Mouse (Mus musculus): ENCODE measurements around the gene Fam122a. TPM values are rescaled to one million over a fixed set of nuclear protein-coding genes. Genes with fewer than 3 reads are reported as not detected.

The Fam122a gene
- polyA plus RNA-seq, 2 experiments = 27.6 to 56.2 TPM

GRCm38 (mm10) chr19:24456591-24457231 is 20.4 kb downstream of the Fam122a start:
- Histone ChIP-seq H3K4me2 (replicated peaks; ENCODE audit: low read depth, low read length, severe bottlenecking) (no peak overlapping the region), H3K9ac (ENCODE audit: low read depth, low read length, severe bottlenecking) (no peak overlapping the region), H3K27me3 (ENCODE audit: control insufficient read depth, insufficient read depth, low read length) (no peaks in the 10 kb centered on the region), H3K27ac (replicated peaks; ENCODE audit: low read depth, low read length) (no peak overlapping the region), H3K36me3 (ENCODE audit: control insufficient read depth, insufficient read depth, low read length) (no peaks in the 10 kb centered on the region), H3K9me3 (ENCODE audit: control insufficient read depth, low read length) (no peaks in the 10 kb centered on the region), H3K4me1 (ENCODE audit: control insufficient read depth, insufficient read depth, low read length) (0 out of 2 replicates have a peak, but pooled peaks cover 2% of the 10 kb centered on the region), H3K4me3 (replicated peaks; ENCODE audit: low read length) (no peak overlapping the region)
- no peak for DNase-seq (ENCODE audit: low spot score)
- no peak for ATAC-seq (ENCODE audit: low FRiP score, low read depth)
- TF ChIP-seq POLR2A (IDR thresholded peaks at IDR 0.05; ENCODE audit: borderline replicate concordance, extremely low read depth, insufficient read depth, insufficient read length) = no peak
- 91% methylated on average over 6 of the region's 6 CpGs for WGBS

- no peak for TF ChIP-seq POLR2A (IDR thresholded peaks at IDR 0.05; ENCODE audit: borderline replicate concordance, extremely low read depth, insufficient read depth, insufficient read length)
- 72% methylated on average over 6 of the region's 6 CpGs for WGBS
Observed at GRCm38 (mm10) chr19:24455249-24455960, 21.8 kb downstream of the Fam122a start.

GRCm38 (mm10) chr19:24454451-24454850 is 22.7 kb downstream of the Fam122a start:
- Histone ChIP-seq H3K9ac (ENCODE audit: low read depth, low read length, severe bottlenecking) (no peak overlapping the region), H3K9me3 (ENCODE audit: control insufficient read depth, low read length) (no peaks in the 10 kb centered on the region), H3K4me2 (replicated peaks; ENCODE audit: low read depth, low read length, severe bottlenecking) (no peak overlapping the region), H3K4me3 (replicated peaks; ENCODE audit: low read length) (no peak overlapping the region), H3K4me1 (ENCODE audit: control insufficient read depth, insufficient read depth, low read length) (0 out of 2 replicates have a peak, but pooled peaks cover 2% of the 10 kb centered on the region), H3K27ac (replicated peaks; ENCODE audit: low read depth, low read length) (no peak overlapping the region), H3K27me3 (ENCODE audit: control insufficient read depth, insufficient read depth, low read length) (no peaks in the 10 kb centered on the region), H3K36me3 (ENCODE audit: control insufficient read depth, insufficient read depth, low read length) (no peaks in the 10 kb centered on the region)
- DNase-seq (ENCODE audit: low spot score) (no peak), ATAC-seq (ENCODE audit: low FRiP score, low read depth) (no peak)
- WGBS = 63% methylated on average over 2 of the region's 2 CpGs
- TF ChIP-seq POLR2A (IDR thresholded peaks at IDR 0.05; ENCODE audit: borderline replicate concordance, extremely low read depth, insufficient read depth, insufficient read length) = no peak

More at GRCm38 (mm10) chr19:24455249-24455960, 21.8 kb downstream of the Fam122a start:
- DNase-seq (ENCODE audit: low spot score) (no peak), ATAC-seq (ENCODE audit: low FRiP score, low read depth) (no peak)
- Histone ChIP-seq H3K27me3 (ENCODE audit: control insufficient read depth, insufficient read depth, low read length) (no peaks in the 10 kb centered on the region), H3K9ac (ENCODE audit: low read depth, low read length, severe bottlenecking) (no peak overlapping the region), H3K4me2 (replicated peaks; ENCODE audit: low read depth, low read length, severe bottlenecking) (no peak overlapping the region), H3K9me3 (ENCODE audit: control insufficient read depth, low read length) (no peaks in the 10 kb centered on the region), H3K27ac (replicated peaks; ENCODE audit: low read depth, low read length) (no peak overlapping the region), H3K36me3 (ENCODE audit: control insufficient read depth, insufficient read depth, low read length) (no peaks in the 10 kb centered on the region), H3K4me3 (replicated peaks; ENCODE audit: low read length) (no peak overlapping the region), H3K4me1 (ENCODE audit: control insufficient read depth, insufficient read depth, low read length) (0 out of 2 replicates have a peak, but pooled peaks cover 2% of the 10 kb centered on the region)

DNA sequence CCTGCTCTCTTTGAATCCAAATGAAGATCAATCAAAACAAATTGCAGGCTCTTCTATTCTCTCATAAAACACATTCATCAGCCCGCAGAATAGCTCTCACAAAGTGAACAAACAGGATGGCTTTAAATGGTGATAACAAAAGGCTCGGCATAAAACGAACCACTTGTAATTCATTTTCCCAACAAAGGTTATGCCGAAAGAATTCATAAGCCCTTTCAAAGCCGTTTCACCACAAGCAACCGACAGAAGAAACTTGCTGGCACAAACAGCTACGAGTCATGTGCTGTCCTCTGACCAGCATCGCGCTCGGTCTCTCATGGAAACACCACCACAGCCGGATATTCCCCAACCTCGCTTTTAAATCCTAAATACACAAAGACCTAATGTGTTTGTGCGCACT is 23.8 kb downstream of the Fam122a start:
- no peak for TF ChIP-seq POLR2A (IDR thresholded peaks at IDR 0.05; ENCODE audit: borderline replicate concordance, extremely low read depth, insufficient read depth, insufficient read length)
- H3K36me3 ChIP-seq (ENCODE audit: control insufficient read depth, insufficient read depth, low read length) = no peaks in the 10 kb centered on the region

GRCm38 (mm10) chr19:24452441-24452898 is 24.7 kb downstream of the Fam122a start:
- Histone ChIP-seq H3K27ac (replicated peaks; ENCODE audit: low read depth, low read length) (no peak overlapping the region; the same call in 1 of the 2 replicates), H3K4me2 (replicated peaks; ENCODE audit: low read depth, low read length, severe bottlenecking) (no peak overlapping the region), H3K27me3 (ENCODE audit: control insufficient read depth, insufficient read depth, low read length) (no peaks in the 10 kb centered on the region), H3K9me3 (ENCODE audit: control insufficient read depth, low read length) (no peaks in the 10 kb centered on the region), H3K36me3 (ENCODE audit: control insufficient read depth, insufficient read depth, low read length) (no peaks in the 10 kb centered on the region), H3K9ac (ENCODE audit: low read depth, low read length, severe bottlenecking) (no peak overlapping the region), H3K4me1 (ENCODE audit: control insufficient read depth, insufficient read depth, low read length) (0 out of 2 replicates have a peak, but pooled peaks cover 2% of the 10 kb centered on the region), H3K4me3 (replicated peaks; ENCODE audit: low read length) (no peak overlapping the region)
- TF ChIP-seq POLR2A (IDR thresholded peaks at IDR 0.05; ENCODE audit: borderline replicate concordance, extremely low read depth, insufficient read depth, insufficient read length) = no peak
- DNase-seq (ENCODE audit: low spot score) (no peak), ATAC-seq (ENCODE audit: low FRiP score, low read depth) (no peak; the same call in 1 of the 2 replicates)
- 40% methylated on average over 3 of the region's 3 CpGs for WGBS

More for the DNA sequence above, 23.8 kb downstream of the Fam122a start:
- WGBS = 72% methylated on average over 13 of the region's 13 CpGs
- no peak overlapping the region for H3K9ac ChIP-seq (ENCODE audit: low read depth, low read length, severe bottlenecking)
- 0 out of 2 replicates have a peak, but pooled peaks cover 2% of the 10 kb centered on the region for H3K4me1 ChIP-seq (ENCODE audit: control insufficient read depth, insufficient read depth, low read length)
- H3K27ac ChIP-seq (replicated peaks; ENCODE audit: low read depth, low read length) = no peak overlapping the region
- ATAC-seq (ENCODE audit: low FRiP score, low read depth) (no peak), DNase-seq (ENCODE audit: low spot score) (no peak)
- no peak overlapping the region for H3K4me2 ChIP-seq (replicated peaks; ENCODE audit: low read depth, low read length, severe bottlenecking)
- no peak overlapping the region for H3K4me3 ChIP-seq (replicated peaks; ENCODE audit: low read length)
- H3K27me3 ChIP-seq (ENCODE audit: control insufficient read depth, insufficient read depth, low read length) = no peaks in the 10 kb centered on the region
- no peaks in the 10 kb centered on the region for H3K9me3 ChIP-seq (ENCODE audit: control insufficient read depth, low read length)

Measured in limb, embryonic 14.5 days (tissue).